Mouse (Mus musculus): Measurements from ENCODE around the gene Fam71a.
"Not testable (repeated sequence)": the region's sequence is repeated elsewhere in the genome, so short reads cannot be mapped to it uniquely, and the experiment has no call there.

Fam71a gene

GRCm38 (mm10) chr1:191183163-191184065 is 18.8 kb upstream of the Fam71a start:
- in situ Hi-C loops (cut with MboI; ENCODE audit: low pct_unique_long_range_greater_than_20kb in 1 of 2, low sequenced_read_pairs in 2 of 2, unreplicated experiment in 1 of 2) = no loop called here

DNA sequence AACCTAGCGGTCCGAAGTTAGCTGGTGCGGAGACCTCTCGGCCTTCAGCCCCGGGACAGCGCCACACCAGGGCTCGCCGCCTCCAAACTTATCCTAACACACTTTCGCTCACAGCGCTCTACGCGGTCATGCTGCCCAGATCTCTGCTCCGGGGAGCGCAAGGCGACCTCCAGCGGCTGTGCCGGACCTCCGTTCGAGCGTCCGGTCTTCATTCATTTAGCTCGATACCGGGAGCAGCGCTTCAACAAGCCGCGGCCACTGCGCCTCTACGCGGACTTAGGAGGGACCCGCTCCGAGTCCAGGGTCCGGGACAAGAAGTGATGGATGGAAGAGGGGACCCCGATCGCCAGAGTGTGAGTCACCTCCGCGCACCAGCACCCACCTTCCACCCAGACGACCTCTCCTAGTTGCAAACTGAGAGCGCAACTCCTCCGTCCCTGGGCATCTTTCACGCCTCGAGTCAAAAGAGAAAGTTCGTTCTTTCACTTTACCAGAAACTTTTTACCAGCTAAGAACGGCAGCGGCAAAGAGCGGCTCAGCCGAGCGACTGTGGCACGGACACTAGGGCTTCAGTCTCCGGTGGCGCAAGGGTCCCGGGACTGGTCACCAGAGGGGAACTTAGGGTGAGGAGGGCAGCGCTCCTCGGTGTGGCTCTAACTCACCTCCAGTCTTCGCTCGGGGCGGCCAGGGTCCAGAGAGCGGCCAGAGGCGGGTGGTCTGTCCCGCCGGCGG is 18.0 kb upstream of the Fam71a start:
- in situ Hi-C loops (cut with MboI; ENCODE audit: low pct_unique_long_range_greater_than_20kb in 1 of 2, low sequenced_read_pairs in 2 of 2, unreplicated experiment in 1 of 2) = no loop called here

- in situ Hi-C loops (cut with MboI; ENCODE audit: low pct_unique_long_range_greater_than_20kb in 1 of 2, low sequenced_read_pairs in 2 of 2, unreplicated experiment in 1 of 2) = no loop called here
These were observed 17.0 kb upstream of the Fam71a start for GRCm38 (mm10) chr1:191181469-191182259.

DNA sequence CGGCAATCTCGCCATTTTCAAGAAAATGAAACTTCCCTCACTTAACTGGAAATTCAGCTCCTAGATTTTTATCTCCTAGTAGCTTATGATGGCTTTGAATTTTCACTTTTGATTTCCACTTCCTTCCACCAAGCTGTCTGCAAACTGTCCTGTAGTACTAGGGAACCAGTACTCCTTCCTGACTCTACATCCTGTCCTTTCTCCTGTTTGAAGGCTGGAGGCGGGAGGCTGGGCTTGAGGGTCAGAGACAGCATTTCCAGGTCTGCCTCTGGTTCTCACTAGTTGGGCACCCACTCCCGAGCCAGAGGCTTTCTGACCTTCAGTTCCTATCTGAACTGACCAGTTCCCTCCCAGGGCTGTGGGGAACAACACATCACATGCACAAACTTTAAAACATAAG is 15.8 kb upstream of the Fam71a start:
- in situ Hi-C loops (cut with MboI; ENCODE audit: low pct_unique_long_range_greater_than_20kb in 1 of 2, low sequenced_read_pairs in 2 of 2, unreplicated experiment in 1 of 2) = no loop called here

- in situ Hi-C loops (cut with MboI; ENCODE audit: low pct_unique_long_range_greater_than_20kb in 1 of 2, low sequenced_read_pairs in 2 of 2, unreplicated experiment in 1 of 2) = no loop called here
These were observed 15.2 kb upstream of the Fam71a start for GRCm38 (mm10) chr1:191179846-191180245.

DNA sequence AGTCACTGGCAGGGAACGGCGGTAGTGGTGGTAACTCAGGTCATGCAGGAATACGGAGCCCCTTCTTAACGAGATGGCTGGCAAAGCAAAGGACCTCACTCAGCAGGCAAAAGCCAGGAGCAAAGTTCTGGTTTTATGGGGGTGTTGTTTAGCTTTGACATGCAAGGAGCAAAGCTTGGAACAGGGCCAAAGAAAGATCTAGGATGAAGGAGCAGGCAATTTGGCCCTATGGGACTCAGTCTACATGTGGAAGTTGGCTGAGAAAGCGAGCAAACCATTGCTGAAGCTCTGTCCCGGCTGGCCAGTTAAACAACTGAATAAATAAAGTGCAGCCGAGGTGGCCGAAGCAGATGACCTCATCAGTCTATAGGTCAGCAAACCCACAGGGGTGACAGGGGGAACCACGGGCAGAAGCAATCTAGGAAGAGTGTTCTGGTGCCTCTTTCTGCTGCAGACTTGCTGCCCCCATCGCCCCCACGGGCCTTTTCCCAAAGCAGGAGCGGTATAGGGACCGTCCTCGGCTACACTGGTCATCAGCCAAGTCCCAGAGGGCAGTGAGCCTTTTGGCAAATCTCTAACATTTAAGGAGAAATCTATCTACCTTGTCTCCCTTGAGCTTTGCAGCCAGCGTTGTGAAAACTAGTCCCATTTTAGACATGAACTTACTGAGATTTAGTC is 14.0 kb upstream of the Fam71a start:
- in situ Hi-C loops (cut with MboI; ENCODE audit: low pct_unique_long_range_greater_than_20kb in 1 of 2, low sequenced_read_pairs in 2 of 2, unreplicated experiment in 1 of 2) = no loop called here

DNA sequence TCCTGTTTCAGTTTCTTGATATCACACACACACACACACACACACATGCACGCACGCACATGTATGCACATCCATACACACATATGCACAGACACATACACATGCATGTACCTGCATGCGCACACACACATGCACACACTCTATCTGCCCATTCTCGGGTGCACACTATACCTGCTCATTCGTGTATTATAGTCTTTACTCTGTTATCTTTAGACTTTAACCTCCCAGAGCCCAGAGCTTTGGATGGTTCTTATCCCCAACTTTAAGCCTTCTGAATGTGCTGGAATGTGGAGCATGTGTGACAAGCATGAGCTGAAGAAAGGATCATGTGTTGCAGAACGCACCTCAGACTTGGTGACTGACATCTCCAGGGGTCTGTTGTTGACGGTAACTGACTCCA is 12.3 kb upstream of the Fam71a start:
- in situ Hi-C loops (cut with MboI; ENCODE audit: low pct_unique_long_range_greater_than_20kb in 1 of 2, low sequenced_read_pairs in 2 of 2, unreplicated experiment in 1 of 2) = no loop called here

GRCm38 (mm10) chr1:191172487-191172886 is 7.9 kb upstream of the Fam71a start:
- in situ Hi-C loops (cut with MboI; ENCODE audit: low pct_unique_long_range_greater_than_20kb in 1 of 2, low sequenced_read_pairs in 2 of 2, unreplicated experiment in 1 of 2) = no loop called here

GRCm38 (mm10) chr1:191170444-191170843 is 5.8 kb upstream of the Fam71a start:
- in situ Hi-C loops (cut with MboI; ENCODE audit: low pct_unique_long_range_greater_than_20kb in 1 of 2, low sequenced_read_pairs in 2 of 2, unreplicated experiment in 1 of 2) = no loop called here

GRCm38 (mm10) chr1:191166189-191166588 is 1.6 kb upstream of the Fam71a start:
- in situ Hi-C loops (cut with MboI; ENCODE audit: low pct_unique_long_range_greater_than_20kb in 1 of 2, low sequenced_read_pairs in 2 of 2, unreplicated experiment in 1 of 2) = no loop called here

DNA sequence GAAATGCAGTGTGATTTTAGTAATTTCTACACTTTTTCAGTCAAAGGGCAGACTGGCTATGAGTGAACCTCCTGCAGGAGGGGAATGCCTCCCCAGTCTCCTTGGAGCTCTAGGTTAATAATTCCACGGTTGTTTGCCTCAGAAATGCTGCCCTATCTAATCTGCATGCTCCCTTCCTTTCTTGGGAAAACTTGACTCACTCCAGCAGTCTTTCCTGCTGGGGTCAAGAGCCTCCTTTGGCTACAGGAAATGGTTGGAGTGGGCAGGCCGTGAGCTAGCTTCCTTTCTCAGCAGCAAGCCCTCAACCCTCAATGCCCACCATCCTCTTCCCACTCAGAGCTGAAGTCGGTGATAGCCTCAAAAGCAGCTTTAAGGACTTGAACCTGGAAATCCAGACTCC is 10.3 kb downstream of the Fam71a start:
- in situ Hi-C loops (cut with MboI; ENCODE audit: low pct_unique_long_range_greater_than_20kb in 1 of 2, low sequenced_read_pairs in 2 of 2, unreplicated experiment in 1 of 2) = no loop called here

DNA sequence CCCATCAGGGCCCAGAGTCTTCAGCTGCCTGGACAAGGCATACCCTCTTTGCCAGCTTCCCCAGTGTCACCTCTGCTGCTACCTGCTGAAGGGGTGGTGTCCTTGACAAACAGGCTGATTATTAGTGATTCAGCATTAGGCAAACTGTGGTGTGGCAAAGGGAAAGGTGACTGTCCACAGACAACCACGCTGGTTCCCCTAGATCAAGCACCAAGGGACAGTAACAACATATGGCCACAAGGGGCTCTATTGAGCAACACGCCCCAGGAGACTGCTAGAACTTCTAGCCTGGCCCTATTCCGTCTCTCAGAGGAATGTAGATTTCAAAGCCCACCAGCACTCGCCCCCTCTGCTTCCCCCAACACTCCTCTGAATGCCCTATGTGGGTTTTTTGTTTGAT is 11.6 kb downstream of the Fam71a start:
- in situ Hi-C loops (cut with MboI; ENCODE audit: low pct_unique_long_range_greater_than_20kb in 1 of 2, low sequenced_read_pairs in 2 of 2, unreplicated experiment in 1 of 2) = no loop called here

DNA sequence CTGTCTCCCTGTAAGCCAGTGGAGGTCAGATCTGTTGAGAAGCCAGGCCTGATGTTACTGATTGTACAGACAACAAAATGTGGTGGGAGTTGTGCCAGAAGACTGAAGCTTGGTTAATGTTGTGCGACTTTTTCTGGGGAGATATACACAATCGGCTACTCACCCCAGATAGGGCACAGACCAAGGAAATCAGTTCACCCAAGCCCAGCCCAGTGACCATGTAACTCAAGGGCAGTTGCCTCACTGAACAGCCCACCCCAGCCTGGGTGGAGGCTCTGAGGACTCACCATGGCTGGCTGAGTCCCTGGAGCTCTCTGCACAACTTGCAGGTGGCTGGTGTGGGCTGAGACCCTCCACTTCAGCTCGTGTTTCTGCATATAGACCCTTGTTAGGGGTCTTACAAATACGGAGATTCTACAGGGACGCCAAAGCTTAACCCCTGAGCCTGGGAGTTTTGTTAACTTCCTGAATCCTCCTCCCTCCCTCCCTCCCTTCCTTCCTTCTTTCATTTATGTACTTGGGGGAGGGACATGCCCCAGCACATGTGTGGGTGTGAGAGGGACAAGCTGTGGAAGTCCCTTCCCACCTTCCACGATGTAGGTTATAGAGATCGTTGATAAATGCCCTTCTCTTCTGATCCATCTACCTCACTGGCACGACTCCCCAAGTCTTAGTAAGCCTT is 13.6 kb downstream of the Fam71a start:
- in situ Hi-C loops (cut with MboI; ENCODE audit: low pct_unique_long_range_greater_than_20kb in 1 of 2, low sequenced_read_pairs in 2 of 2, unreplicated experiment in 1 of 2) = no loop called here

DNA sequence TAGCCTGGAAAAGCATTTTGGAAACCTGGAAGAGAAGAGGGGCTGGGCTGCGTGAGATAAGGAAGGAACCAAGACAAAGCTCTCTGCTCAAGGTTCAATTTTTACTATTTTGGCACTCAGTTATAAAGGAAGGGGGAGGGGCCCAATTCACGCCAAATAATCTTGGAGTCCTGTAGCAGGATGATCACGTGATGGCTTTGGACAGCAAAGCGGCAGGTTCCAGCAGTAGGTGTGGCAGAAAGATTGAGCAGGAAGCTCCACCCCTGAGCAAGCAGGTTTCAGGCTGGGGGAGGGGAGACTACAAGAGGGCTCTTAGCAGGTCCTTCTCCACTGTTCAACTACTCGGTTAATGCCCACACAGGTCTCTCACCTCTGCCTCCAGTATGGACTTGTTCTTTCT is 15.1 kb downstream of the Fam71a start:
- in situ Hi-C loops (cut with MboI; ENCODE audit: low pct_unique_long_range_greater_than_20kb in 1 of 2, low sequenced_read_pairs in 2 of 2, unreplicated experiment in 1 of 2) = not testable (repeated sequence)

DNA sequence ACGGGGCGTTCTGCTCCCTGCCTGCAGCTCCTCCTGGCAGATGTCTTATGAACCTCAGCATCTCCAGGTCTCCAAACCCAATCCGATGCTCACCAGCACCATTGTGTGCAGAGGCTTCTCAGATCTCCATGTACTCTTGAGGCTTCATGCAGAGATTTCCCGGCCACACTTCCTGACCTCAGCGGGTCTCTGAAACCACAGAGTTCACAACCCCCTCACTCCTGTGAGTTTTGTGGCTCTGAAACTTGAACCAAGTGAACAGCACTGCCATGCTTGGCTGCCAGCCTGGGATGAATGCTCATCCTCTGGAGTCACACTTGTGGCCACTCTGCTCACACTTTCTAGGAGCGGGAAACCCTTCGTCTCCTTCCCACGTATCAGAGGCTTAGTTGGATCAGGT is 23.6 kb downstream of the Fam71a start:
- in situ Hi-C loops (cut with MboI; ENCODE audit: low pct_unique_long_range_greater_than_20kb in 1 of 2, low sequenced_read_pairs in 2 of 2, unreplicated experiment in 1 of 2) = no loop called here

GRCm38 (mm10) chr1:191138874-191139495 is 25.6 kb downstream of the Fam71a start:
- in situ Hi-C loops (cut with MboI; ENCODE audit: low pct_unique_long_range_greater_than_20kb in 1 of 2, low sequenced_read_pairs in 2 of 2, unreplicated experiment in 1 of 2) = no loop called here

DNA sequence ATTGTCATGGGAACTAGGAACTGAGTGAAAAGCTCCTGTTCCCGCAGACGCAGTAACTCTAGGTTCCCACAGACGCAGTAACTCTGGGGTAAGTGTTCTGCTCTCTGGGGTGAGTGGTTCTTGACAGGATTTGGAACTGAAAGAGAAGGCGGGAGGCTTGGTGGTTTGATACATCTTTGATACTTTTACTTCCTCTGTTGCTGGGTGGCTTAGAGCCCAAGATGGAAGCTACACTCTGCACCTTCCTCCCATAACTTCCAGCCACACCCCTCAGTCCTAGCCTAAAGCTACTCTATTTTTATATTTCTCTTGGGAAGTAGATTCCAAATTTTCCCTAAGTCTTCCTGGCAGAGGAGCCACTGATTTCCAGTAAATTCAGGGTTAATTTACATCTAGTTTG is 26.2 kb downstream of the Fam71a start:
- in situ Hi-C loops (cut with MboI; ENCODE audit: low pct_unique_long_range_greater_than_20kb in 1 of 2, low sequenced_read_pairs in 2 of 2, unreplicated experiment in 1 of 2) = no loop called here

- in situ Hi-C loops (cut with MboI; ENCODE audit: low pct_unique_long_range_greater_than_20kb in 1 of 2, low sequenced_read_pairs in 2 of 2, unreplicated experiment in 1 of 2) = no loop called here
These were observed 29.2 kb downstream of the Fam71a start for GRCm38 (mm10) chr1:191135406-191135805.

Data from mouse embryonic stem cell (cell line).